Mouse (Mus musculus) lung, embryonic 14.5 days (tissue): ENCODE results near the gene Olfr578. TPM values are rescaled to one million over a fixed set of nuclear protein-coding genes. Genes with fewer than 3 reads are reported as not detected.

Experiments
- ATAC-seq: fragments of 200-750 bp; cut with Nextera tagmentation; 2 replicates; pipeline ENCODE4 v1.8.0; 2017; ENCODE audit warnings: mild to moderate bottlenecking, moderate TSS enrichment, moderate library complexity; ENCODE audit not compliant: insufficient read depth
- DNase-seq: peaks from one replicate; pipeline ENCODE4 v3.0.0-alpha.2; 2015
- H3K27ac ChIP-seq: fragments of 300-500 bp; sonication (generic); 2 replicates; pipeline ENCODE4 v1.5.1; 2014; ENCODE audit warnings: low read depth, mild to moderate bottlenecking, moderate library complexity
- H3K27me3 ChIP-seq: fragments of 300-500 bp; sonication (generic); 2 replicates; pipeline ENCODE4 v1.6.1; 2014; ENCODE audit warnings: low read length, control low read depth; ENCODE audit not compliant: insufficient read depth
- H3K36me3 ChIP-seq: fragments of 300-500 bp; sonication (generic); 2 replicates; pipeline ENCODE4 v1.6.1; 2014; ENCODE audit warnings: control low read depth; ENCODE audit not compliant: insufficient read depth
- H3K4me1 ChIP-seq: fragments of 300-500 bp; sonication (generic); 2 replicates; pipeline ENCODE4 v1.6.1; 2014; ENCODE audit warnings: antibody characterized with exemption, control low read depth; ENCODE audit not compliant: insufficient read depth
- H3K4me2 ChIP-seq: fragments of 300-500 bp; sonication (generic); 2 replicates; pipeline ENCODE4 v1.6.1; 2014; ENCODE audit warnings: mild to moderate bottlenecking
- H3K4me3 ChIP-seq: fragments of 300-500 bp; sonication (generic); 2 replicates; pipeline ENCODE4 v1.5.1; 2014; ENCODE audit warnings: low read depth, low read length
- H3K9ac ChIP-seq: fragments of 300-500 bp; sonication (generic); 2 replicates; pipeline ENCODE4 v1.6.1; 2014
- H3K9me3 ChIP-seq: fragments of 300-500 bp; sonication (generic); 2 replicates; pipeline ENCODE4 v1.6.1; 2016; ENCODE audit warnings: low read depth, low read length, control low read depth
- CTCF ChIP-seq: IDR thresholded peaks from 2 replicates; pipeline ENCODE4 v1.5.1; 2016; ENCODE audit warnings: antibody characterized with exemption, low read depth
- WGBS: fragments of 180-500 bp; shearing (Covaris S2); extraction: QIAGEN DNeasy Blood & Tissue Kit; methylation state at CpG from one replicate; pipeline ENCODE4 v1.1.7; 2014; 5-methylcytosine and 5-hydroxymethylcytosine counted together
- polyA plus RNA-seq: library from polyadenylated mRNA; unstranded; fragments of >200 nt; fragmentation: Nextera tagmentation; extraction: Ambion mirVana; gene quantifications from 2 replicates; pipeline ENCODE4 v1.2.1, GENCODE M21; 2014

The Olfr578 gene
- not detected in 2 replicates for polyA plus RNA-seq

GRCm38 (mm10) chr7:102989224-102989623 lies at the start of gene Olfr578:
Gene Olfr578 (minus strand): TSS chr7:102989324.
- WGBS = 52% methylated on average over 3 of the region's 3 CpGs
- ATAC-seq (no peak), DNase-seq (no peak)
- Histone ChIP-seq H3K4me1 (no peaks in the 10 kb centered on the region), H3K9me3 (no peaks in the 10 kb centered on the region), H3K27me3 (no peaks in the 10 kb centered on the region), H3K36me3 (no peaks in the 10 kb centered on the region), H3K4me3 (no peak within 1 kb of the TSS), H3K4me2 (no peak within 1 kb of the TSS), H3K27ac (no peak within 1 kb of the TSS), H3K9ac (no peak within 1 kb of the TSS)
- TF ChIP-seq CTCF = no peak

- no peaks in the 10 kb centered on the region for H3K36me3 ChIP-seq
- no peak within 1 kb of the TSS for H3K4me3 ChIP-seq
- no peaks in the 10 kb centered on the region for H3K4me1 ChIP-seq
- H3K9ac ChIP-seq = no peak within 1 kb of the TSS
- DNase-seq = no peak
- no peak within 1 kb of the TSS for H3K4me2 ChIP-seq
- no peak within 1 kb of the TSS for H3K27ac ChIP-seq
- H3K27me3 ChIP-seq = no peaks in the 10 kb centered on the region
- no peak for ATAC-seq
- no peaks in the 10 kb centered on the region for H3K9me3 ChIP-seq
- TF ChIP-seq CTCF = no peak
These were observed 48.6 kb upstream of the Olfr578 start, which contains the start of gene Olfr582 for GRCm38 (mm10) chr7:103037724-103038123. Gene Olfr582 (plus strand): TSS chr7:103038024.

- Histone ChIP-seq H3K4me3 (no peak within 1 kb of the TSS), H3K9ac (no peak within 1 kb of the TSS), H3K4me1 (no peaks in the 10 kb centered on the region), H3K27ac (no peak within 1 kb of the TSS), H3K4me2 (no peak within 1 kb of the TSS), H3K36me3 (no peaks in the 10 kb centered on the region), H3K9me3 (no peaks in the 10 kb centered on the region), H3K27me3 (no peaks in the 10 kb centered on the region)
- DNase-seq = no peak
- TF ChIP-seq CTCF = no peak
- 82% methylated on average over 2 of the region's 2 CpGs for WGBS
- no peak for ATAC-seq
These were observed 13.3 kb downstream of the Olfr578 start, which contains the start of gene Olfr577 for GRCm38 (mm10) chr7:102975843-102976242. Gene Olfr577 (minus strand): TSS chr7:102975943.

GRCm38 (mm10) chr7:102974399-102974798 lies 14.7 kb downstream of the Olfr578 start:
- ATAC-seq (no peak), DNase-seq (no peak)
- Histone ChIP-seq H3K4me2 (no peak overlapping the region), H3K9me3 (no peaks in the 10 kb centered on the region), H3K27me3 (no peaks in the 10 kb centered on the region), H3K4me1 (no peaks in the 10 kb centered on the region), H3K9ac (no peak overlapping the region), H3K27ac (no peak overlapping the region), H3K4me3 (no peak overlapping the region), H3K36me3 (no peaks in the 10 kb centered on the region)
- 46% methylated on average over 1 of the region's 1 CpGs for WGBS
- no peak for TF ChIP-seq CTCF

GRCm38 (mm10) chr7:102962360-102962759 lies 26.8 kb downstream of the Olfr578 start, which contains the start of gene Olfr576:
Gene Olfr576 (plus strand): TSS chr7:102962660.
- no peaks in the 10 kb centered on the region for H3K36me3 ChIP-seq
- no peak for TF ChIP-seq CTCF
- H3K4me1 ChIP-seq = no peaks in the 10 kb centered on the region
- WGBS = 9% methylated on average over 2 of the region's 2 CpGs
- H3K27me3 ChIP-seq = no peaks in the 10 kb centered on the region
- DNase-seq (no peak), ATAC-seq (no peak)
- H3K4me2 ChIP-seq = no peak within 1 kb of the TSS
- H3K9ac ChIP-seq = no peak within 1 kb of the TSS
- no peak within 1 kb of the TSS for H3K4me3 ChIP-seq
- no peak within 1 kb of the TSS for H3K27ac ChIP-seq
- H3K9me3 ChIP-seq = no peaks in the 10 kb centered on the region

- H3K36me3 ChIP-seq = no peaks in the 10 kb centered on the region
- no peak within 1 kb of the TSS for H3K27ac ChIP-seq
- no peaks in the 10 kb centered on the region for H3K9me3 ChIP-seq
- no peak for ATAC-seq
- no peak within 1 kb of the TSS for H3K9ac ChIP-seq
- H3K27me3 ChIP-seq = no peaks in the 10 kb centered on the region
- H3K4me1 ChIP-seq = no peaks in the 10 kb centered on the region
- 14% methylated on average over 1 of the region's 1 CpGs for WGBS
- no peak for DNase-seq
- H3K4me3 ChIP-seq = no peak within 1 kb of the TSS
- no peak for TF ChIP-seq CTCF
- no peak within 1 kb of the TSS for H3K4me2 ChIP-seq
These were observed 30.5 kb downstream of the Olfr578 start, which contains the start of gene Olfr575 for GRCm38 (mm10) chr7:102958593-102958992. Gene Olfr575 (minus strand): TSS chr7:102958775.

- TF ChIP-seq CTCF = no peak
- H3K4me1 ChIP-seq = no peaks in the 10 kb centered on the region
- no peaks in the 10 kb centered on the region for H3K27me3 ChIP-seq
- H3K9ac ChIP-seq = no peak overlapping the region
- no peaks in the 10 kb centered on the region for H3K9me3 ChIP-seq
- H3K36me3 ChIP-seq = no peaks in the 10 kb centered on the region
- H3K4me2 ChIP-seq = no peak overlapping the region
- no peak for DNase-seq
- 49% methylated on average over 3 of the region's 3 CpGs for WGBS
- no peak overlapping the region for H3K4me3 ChIP-seq
- no peak for ATAC-seq
- no peak overlapping the region for H3K27ac ChIP-seq
These were observed 31.0 kb downstream of the Olfr578 start for GRCm38 (mm10) chr7:102958137-102958536.

- no peaks in the 10 kb centered on the region for H3K27me3 ChIP-seq
- no peak overlapping the region for H3K9ac ChIP-seq
- H3K9me3 ChIP-seq = no peaks in the 10 kb centered on the region
- DNase-seq (no peak), ATAC-seq (no peak)
- no peaks in the 10 kb centered on the region for H3K4me1 ChIP-seq
- H3K27ac ChIP-seq = no peak overlapping the region
- no peak overlapping the region for H3K4me3 ChIP-seq
- no peaks in the 10 kb centered on the region for H3K36me3 ChIP-seq
- no peak overlapping the region for H3K4me2 ChIP-seq
- 39% methylated on average over 1 of the region's 1 CpGs for WGBS
- no peak for TF ChIP-seq CTCF
These were observed 38.4 kb downstream of the Olfr578 start for GRCm38 (mm10) chr7:102950732-102951131.
